Comparison of ENCODE assay signal across 17 mouse cellular contexts in the genomic region with DNA sequence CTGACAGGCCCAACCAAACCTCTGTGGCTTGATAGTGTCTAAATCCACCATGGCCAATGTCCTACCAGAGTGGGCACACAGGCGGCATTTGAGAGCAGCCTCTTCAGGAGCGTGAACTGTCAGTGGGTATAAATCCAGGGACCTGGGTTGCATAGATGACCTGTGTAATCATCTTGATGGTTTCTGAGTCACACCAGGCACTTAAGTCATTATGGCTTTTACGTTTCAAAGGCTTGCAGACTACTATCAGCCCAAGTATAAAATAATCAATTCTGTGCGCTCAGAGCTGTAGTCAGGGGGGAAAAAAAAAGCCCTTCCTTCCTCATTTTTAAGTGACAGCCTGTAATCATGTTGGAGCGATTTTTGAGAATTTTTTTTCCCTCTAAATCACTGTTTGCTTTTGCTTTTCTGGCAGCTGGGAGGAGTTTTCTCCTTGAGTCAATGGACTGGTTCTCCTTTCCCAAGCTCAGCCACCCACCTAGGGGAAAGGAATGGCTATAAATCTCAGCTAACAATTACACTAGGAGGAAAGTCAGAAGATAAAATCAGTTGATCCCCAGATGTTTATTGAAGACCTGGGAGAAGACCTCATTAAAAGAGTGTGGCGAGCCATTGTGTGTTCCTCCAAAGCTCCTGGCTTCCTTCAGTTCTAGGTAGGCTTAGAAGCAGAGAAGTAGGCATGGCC.
DNase-seq lines count a peak whose midpoint lies in the region; ATAC-seq lines count a peak whose summit lies in the region.
"Had no signal": no experiment of that assay in that cellular context is flagged by ENCODE, and none has a peak within 500 bp of the region (broad histone marks: within the 10 kb centered on the region; RNA-seq: fewer than 3 reads in every experiment).

No protein-coding gene starts in this region.

- no peak overlapping the region for H3K9ac ChIP-seq in midbrain, embryonic 16.5 days (ENCODE audit: low read depth, low read length)
- H3K9ac ChIP-seq in stomach, embryonic 16.5 days (ENCODE audit: low read length): no peak overlapping the region
- H3K9ac ChIP-seq: heart, embryonic 15.5 days; hindbrain, embryonic 13.5 days; limb, embryonic 15.5 days; liver, postnatal 0 days had no signal

- no peak overlapping the region for H3K4me3 ChIP-seq in midbrain, embryonic 16.5 days (ENCODE audit: low read depth, low read length)
- no peak overlapping the region for H3K4me3 ChIP-seq in midbrain, embryonic 10.5 days
- H3K4me3 ChIP-seq in stomach, embryonic 16.5 days (replicated peaks; ENCODE audit: low read length): no peak overlapping the region
- H3K4me3 ChIP-seq: heart, embryonic 15.5 days; hindbrain, embryonic 13.5 days; limb, embryonic 15.5 days had no signal

- H3K9me3 ChIP-seq in midbrain, embryonic 16.5 days (replicated peaks; ENCODE audit: control insufficient read depth, low read length, poor library complexity, severe bottlenecking): no peaks in the 10 kb centered on the region
- H3K9me3 ChIP-seq in midbrain, embryonic 10.5 days (replicated peaks): no peaks in the 10 kb centered on the region; the same call in 1 of the 2 replicates
- H3K9me3 ChIP-seq in stomach, embryonic 16.5 days (replicated peaks; ENCODE audit: control insufficient read depth, low read length): no peaks in the 10 kb centered on the region
- H3K9me3 ChIP-seq: heart, embryonic 15.5 days; hindbrain, embryonic 13.5 days; limb, embryonic 15.5 days had no signal

- intact Hi-C loops in heart, postnatal 14 days (cut with DNase I): no loop called here

- no peak overlapping the region for H3K4me2 ChIP-seq in midbrain, embryonic 16.5 days (ENCODE audit: low read length)
- no peak overlapping the region for H3K4me2 ChIP-seq in stomach, embryonic 16.5 days (ENCODE audit: low read depth, low read length)
- H3K4me2 ChIP-seq: heart, embryonic 15.5 days; hindbrain, embryonic 13.5 days; limb, embryonic 15.5 days had no signal

- no peaks in the 10 kb centered on the region for H3K27me3 ChIP-seq in midbrain, embryonic 16.5 days (ENCODE audit: control insufficient read depth, insufficient read depth, low read depth, low read length)
- no peaks in the 10 kb centered on the region for H3K27me3 ChIP-seq in midbrain, embryonic 10.5 days (ENCODE audit: low read depth, poor library complexity, severe bottlenecking)
- no peaks in the 10 kb centered on the region for H3K27me3 ChIP-seq in stomach, embryonic 16.5 days (ENCODE audit: control insufficient read depth, insufficient read depth, low read length)
- H3K27me3 ChIP-seq: heart, embryonic 15.5 days; hindbrain, embryonic 13.5 days; limb, embryonic 15.5 days had no signal

- H3K36me3 ChIP-seq in midbrain, embryonic 16.5 days (ENCODE audit: control insufficient read depth, insufficient read depth, low read length): no peaks in the 10 kb centered on the region
- no peaks in the 10 kb centered on the region for H3K36me3 ChIP-seq in midbrain, embryonic 10.5 days
- H3K36me3 ChIP-seq in stomach, embryonic 16.5 days (ENCODE audit: control insufficient read depth, insufficient read depth, low read length): no peaks in the 10 kb centered on the region
- H3K36me3 ChIP-seq: heart, embryonic 15.5 days; hindbrain, embryonic 13.5 days; limb, embryonic 15.5 days had no signal

- ATAC-seq in midbrain, embryonic 16.5 days: peak; percentile 64; the same call in 1 of the 2 replicates
- peak; percentile 25 to 49; a peak in 3 of 4 replicates for ATAC-seq in hematopoietic stem cell, adult 5-6 weeks (replicated peaks in 1 of 2; ENCODE audit: insufficient read depth in 1 of 2, low FRiP score in 2 of 2, low TSS enrichment in 1 of 2, low read depth in 1 of 2, poor library complexity in 2 of 2, severe bottlenecking in 2 of 2)
- ATAC-seq in stomach, embryonic 16.5 days (ENCODE audit: insufficient read depth, low FRiP score): peak; percentile 50; the same call in 1 of the 2 replicates
- ATAC-seq: liver, postnatal 0 days had no signal

- 70% methylated on average over 6 of the region's 6 CpGs for WGBS in midbrain, embryonic 16.5 days
- WGBS in midbrain, embryonic 10.5 days: 77% methylated on average over 6 of the region's 6 CpGs
- WGBS in stomach, embryonic 16.5 days: 27% methylated on average over 6 of the region's 6 CpGs

- peak; percentile 29 for DNase-seq in heart, adult 11 months
- no peak for DNase-seq in heart, postnatal 14 days
- no peak for DNase-seq in midbrain, embryonic 10.5 days (ENCODE audit: low spot score)
- no peak for DNase-seq in lung, postnatal 4 days
- DNase-seq in retina, postnatal 1 day: no peak
- DNase-seq: cerebellum, adult 18-20 months; gastrocnemius, postnatal 36 days; kidney, adult 8-10 months; liver, postnatal 0 days; spleen, adult 18-20 months; thymus, postnatal 4 days had no signal

- H3K27ac ChIP-seq in midbrain, embryonic 16.5 days (ENCODE audit: low read length): no peak overlapping the region
- no peak overlapping the region for H3K27ac ChIP-seq in midbrain, embryonic 10.5 days (replicated peaks)
- peak overlapping the region; percentile 75 for H3K27ac ChIP-seq in stomach, embryonic 16.5 days (ENCODE audit: low read length)
- H3K27ac ChIP-seq: heart, embryonic 15.5 days; hindbrain, embryonic 13.5 days; limb, embryonic 15.5 days had no signal

- no peaks in the 10 kb centered on the region for H3K4me1 ChIP-seq in midbrain, embryonic 16.5 days (ENCODE audit: control insufficient read depth, insufficient read depth, low read length)
- H3K4me1 ChIP-seq in midbrain, embryonic 10.5 days: no peaks in the 10 kb centered on the region
- 0 out of 2 replicates have a peak, but pooled peaks cover 8% of the 10 kb centered on the region for H3K4me1 ChIP-seq in stomach, embryonic 16.5 days (ENCODE audit: control insufficient read depth, insufficient read depth, low read length)
- H3K4me1 ChIP-seq: hindbrain, embryonic 13.5 days had no signal
